Mouse (Mus musculus) CD4-positive, CD25-positive, alpha-beta regulatory T cell, adult 4 months (primary cell): ENCODE results near the gene Dcaf8. TPM values are rescaled to one million over a fixed set of nuclear protein-coding genes. Genes with fewer than 3 reads are reported as not detected.

Source experiments
- ATAC-seq: one replicate; pipeline ENCODE4 v1.8.0; 2017
- polyA plus RNA-seq, 2 experiments: library from polyadenylated mRNA; unstranded; fragments of 100-300 nt; shearing (Covaris generic); gene quantifications; one replicate each; pipeline ENCODE4 v1.2.1; 2017

Gene Dcaf8
- polyA plus RNA-seq = 100 to 1,000 TPM in 1 of 2 experiments, 10 to 100 TPM in 1; 76.5 to 132 TPM

- peak; percentile 91 for ATAC-seq
These were observed at the start of gene Dcaf8 for GRCm38 (mm10) chr1:172147835-172148278. TSS of gene Dcaf8 (plus strand) at chr1:172148084.

GRCm38 (mm10) chr1:172099325-172100033 is 48.4 kb upstream of the Dcaf8 start:
- ATAC-seq = no peak

DNA sequence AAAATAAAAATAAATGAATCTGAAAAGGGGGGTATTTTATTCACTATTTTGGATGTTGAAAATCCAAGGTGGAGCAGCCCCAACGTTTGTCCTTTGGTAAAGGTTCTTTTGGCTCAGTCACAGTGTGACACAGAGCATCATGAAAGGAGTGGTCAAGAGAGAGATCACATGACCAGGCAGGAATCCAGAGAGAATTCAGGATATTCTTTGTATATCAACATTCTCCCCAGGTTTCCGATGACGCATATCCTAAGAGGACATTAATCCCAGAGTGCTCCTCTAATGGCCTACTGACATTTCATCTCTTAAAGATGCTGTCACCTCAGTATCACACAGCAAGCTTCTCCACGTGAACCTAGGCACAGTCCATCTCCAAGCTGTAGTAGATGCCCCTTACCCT is 44.3 kb upstream of the Dcaf8 start:
- ATAC-seq = no peak

DNA sequence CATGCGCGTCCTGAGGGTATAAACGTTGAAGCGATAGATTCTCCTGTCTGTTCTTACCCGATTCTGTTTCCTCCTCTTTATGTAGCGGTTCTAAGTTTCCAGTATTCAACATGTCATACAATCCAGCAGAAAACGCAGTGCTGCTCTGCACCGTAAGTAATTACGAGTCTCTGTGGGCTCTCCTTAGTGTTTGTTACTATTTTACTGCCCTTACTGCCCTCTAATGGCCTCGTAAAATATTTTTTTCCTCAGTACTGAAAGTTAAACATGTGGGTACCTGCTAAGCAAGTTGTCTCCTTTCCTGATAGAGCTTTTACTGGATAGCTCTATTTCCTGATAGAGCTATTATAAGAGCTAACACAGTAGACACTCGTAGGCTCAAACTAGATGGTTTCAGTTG is 42.8 kb upstream of the Dcaf8 start:
- ATAC-seq = no peak

- ATAC-seq = no peak
These were observed 40.0 kb upstream of the Dcaf8 start for GRCm38 (mm10) chr1:172107777-172108477.

GRCm38 (mm10) chr1:172116948-172117347 is 30.9 kb upstream of the Dcaf8 start:
- ATAC-seq = no peak

- no peak for ATAC-seq
These were observed 28.8 kb upstream of the Dcaf8 start for GRCm38 (mm10) chr1:172119100-172119499.

DNA sequence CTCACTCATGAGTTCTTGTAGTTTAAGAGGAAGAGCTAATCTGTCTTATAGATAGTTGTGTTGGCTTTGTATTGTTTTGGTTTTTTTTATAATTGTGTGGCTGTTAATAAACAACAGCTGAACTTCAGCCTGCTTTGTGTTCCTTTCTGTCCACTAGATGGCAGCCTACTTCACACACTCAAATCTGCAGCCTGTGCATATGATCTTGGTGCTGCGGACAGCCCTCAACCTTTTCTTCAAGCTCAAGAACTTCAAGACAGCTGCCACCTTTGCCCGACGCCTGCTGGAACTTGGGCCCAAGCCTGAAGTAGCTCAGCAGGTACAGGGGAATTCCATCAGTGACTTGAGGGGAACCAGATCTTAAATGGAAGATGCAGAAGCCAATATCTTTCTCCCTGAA is 28.2 kb upstream of the Dcaf8 start:
- peak; percentile 78 for ATAC-seq

DNA sequence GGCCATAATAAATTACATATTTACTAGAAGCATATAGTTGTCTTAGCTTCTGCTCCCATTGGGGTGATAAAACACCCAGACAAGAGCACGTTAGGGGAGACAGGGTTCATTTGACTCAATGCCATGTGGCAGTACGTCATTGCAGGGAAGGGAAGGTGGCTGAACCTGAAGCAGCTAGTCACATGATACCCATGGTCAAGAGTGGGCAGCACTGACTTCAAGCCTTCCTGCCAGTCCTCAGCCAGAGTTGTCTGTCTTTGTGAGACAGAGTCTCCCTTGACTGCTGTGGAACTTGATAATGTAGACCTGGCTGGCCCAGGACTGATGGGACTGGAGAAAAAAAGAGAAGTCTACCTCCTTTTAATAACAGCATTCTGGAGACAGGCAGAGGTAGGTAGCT is 25.2 kb upstream of the Dcaf8 start:
- no peak for ATAC-seq

GRCm38 (mm10) chr1:172124572-172124971 is 23.3 kb upstream of the Dcaf8 start:
- ATAC-seq = no peak

DNA sequence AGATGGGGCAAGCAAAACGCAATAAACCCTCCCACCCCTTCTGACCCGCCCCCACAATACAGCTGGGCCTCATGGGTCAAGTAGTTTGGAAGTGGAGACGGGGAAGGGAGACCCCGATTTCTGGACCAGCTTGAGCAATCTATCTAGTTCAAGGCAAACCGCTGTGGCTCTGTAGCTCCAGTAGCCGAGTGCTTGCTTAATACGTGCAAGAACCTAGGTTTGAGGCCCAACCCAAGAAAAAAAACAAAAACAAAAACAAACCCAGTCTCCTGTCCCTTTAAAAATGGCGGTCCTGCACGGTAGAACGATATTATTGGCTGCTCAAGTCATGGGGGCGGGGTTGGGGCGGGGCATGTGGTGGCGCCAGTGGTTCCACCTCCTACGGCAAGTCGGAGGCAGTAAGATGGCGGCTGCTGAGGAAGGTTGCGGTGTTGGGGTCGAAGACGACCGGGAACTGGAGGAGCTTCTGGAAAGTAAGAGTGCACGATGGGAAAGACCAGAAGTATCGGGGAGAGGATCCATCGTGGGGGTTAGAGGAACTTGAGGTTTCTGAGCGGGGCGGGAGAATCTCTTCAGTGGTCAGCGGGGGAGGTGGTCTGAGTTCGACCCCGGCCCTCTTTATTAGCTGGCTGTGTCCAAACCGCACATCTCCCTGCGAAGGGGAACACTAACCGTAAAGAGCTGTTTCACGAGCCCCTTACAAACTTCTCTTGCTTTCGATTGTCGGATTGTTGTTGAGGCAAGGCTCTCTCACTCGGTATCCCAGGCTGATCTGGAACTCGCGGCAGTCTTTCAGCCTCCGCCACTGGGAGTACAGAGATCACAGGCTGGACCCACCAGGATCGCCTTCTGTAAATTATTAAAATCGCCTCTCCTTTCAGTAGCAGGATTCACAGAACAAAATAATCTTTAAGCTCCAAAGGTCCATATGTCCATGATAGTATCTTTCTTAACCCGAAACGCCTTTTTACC is 21.2 kb upstream of the Dcaf8 start, which contains the start of gene Pex19:
Gene Pex19 (plus strand): TSS at position 380 of the 972 bp plus-strand sequence.
- peak; percentile 94 for ATAC-seq

- ATAC-seq = no peak
These were observed 20.4 kb upstream of the Dcaf8 start for GRCm38 (mm10) chr1:172127487-172127886.

DNA sequence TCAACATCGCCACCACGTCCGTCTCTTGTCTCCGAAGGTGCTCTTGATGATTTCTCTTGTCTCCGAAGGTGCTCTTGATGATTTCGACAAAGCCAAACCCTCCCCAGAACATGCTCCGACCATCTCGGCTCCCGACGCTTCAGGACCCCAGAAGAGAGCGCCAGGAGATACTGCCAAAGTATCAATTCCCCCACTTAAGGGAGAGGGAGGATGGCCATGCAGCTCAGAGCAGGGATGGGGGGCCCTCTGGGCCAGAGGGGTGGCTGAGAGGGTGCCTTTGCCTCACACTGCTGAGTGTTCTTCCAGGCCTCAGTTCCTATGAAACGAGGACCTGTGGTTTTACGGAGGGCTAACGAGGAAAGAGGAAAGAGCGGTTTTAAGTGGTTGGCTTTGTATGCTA is 19.3 kb upstream of the Dcaf8 start:
- no peak for ATAC-seq

DNA sequence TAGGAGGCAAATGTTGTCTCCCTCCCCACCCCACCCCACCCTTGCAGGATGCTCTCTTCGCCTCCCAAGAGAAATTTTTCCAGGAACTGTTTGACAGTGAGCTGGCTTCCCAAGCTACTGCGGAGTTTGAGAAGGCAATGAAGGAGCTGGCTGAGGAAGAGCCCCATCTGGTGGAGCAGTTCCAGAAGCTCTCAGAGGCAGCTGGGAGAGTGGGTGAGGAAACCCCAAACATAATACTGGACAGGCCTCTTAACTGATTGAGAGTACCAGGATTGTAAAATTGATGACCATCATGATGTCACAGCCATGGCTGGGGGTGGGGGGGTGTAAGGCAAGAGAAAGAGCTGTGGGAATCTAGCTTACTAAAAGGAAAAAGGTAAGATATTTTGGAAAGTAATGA is 18.8 kb upstream of the Dcaf8 start:
- no peak for ATAC-seq

- no peak for ATAC-seq
These were observed 18.1 kb upstream of the Dcaf8 start for GRCm38 (mm10) chr1:172129780-172130179.

DNA sequence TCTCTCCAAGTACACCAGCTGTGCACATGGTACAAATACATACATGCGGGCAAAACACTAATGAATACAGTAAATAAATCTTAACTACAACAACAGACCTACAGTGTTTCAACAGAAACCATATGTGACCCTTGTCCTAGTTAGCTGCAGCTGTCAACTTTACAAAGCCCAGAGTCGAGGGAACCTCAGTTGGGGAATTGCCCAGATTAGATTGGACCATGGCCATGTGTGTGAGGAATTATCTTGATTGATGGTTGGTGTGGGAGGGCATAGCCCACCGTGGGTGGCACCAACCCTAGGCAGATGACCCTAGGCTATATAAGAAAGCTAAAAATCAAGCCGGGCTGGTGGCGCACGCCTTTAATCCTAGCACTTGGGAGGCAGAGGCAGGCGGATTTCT is 15.6 kb upstream of the Dcaf8 start:
- ATAC-seq = no peak

GRCm38 (mm10) chr1:172133535-172133934 is 14.3 kb upstream of the Dcaf8 start:
- no peak for ATAC-seq

GRCm38 (mm10) chr1:172134072-172134471 is 13.8 kb upstream of the Dcaf8 start:
- no peak for ATAC-seq

DNA sequence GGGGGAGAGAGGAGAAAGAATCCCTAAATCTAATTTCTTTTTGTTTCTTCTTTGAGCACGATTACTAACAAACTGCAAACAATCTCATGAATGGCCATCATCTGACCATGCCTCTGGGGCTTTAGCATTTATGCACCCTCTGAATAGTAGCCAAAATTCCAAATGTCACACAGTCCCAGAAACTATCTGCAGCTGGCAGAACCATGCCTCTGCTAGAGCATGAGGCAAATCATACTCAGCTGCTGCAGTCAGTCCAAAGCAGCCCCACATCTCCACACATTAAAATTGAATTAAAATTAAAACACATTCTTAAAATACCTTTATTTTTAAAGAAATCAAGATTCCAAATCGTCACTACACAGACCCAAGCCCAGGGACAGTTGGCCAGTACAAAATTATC is 7.7 kb upstream of the Dcaf8 start:
- ATAC-seq = no peak

DNA sequence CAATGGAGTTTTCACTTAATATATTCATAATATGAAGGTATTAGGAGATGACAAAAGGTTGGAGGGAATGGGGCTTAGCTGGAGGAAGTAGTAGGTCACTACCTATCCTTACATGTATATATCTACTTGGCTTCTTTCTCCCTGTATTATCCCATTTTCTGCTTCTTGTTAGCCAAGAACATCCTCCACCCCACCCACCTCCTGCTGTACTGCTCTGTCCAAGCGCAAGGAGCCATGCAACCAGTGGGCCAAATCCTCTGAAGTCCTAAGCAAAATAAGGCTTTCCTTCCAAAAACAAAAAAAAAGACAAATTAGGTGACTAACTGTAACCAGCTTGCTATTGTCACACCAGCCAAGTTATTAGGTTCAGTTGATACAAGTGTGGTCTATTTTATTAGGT is 7.1 kb upstream of the Dcaf8 start:
- ATAC-seq = no peak

DNA sequence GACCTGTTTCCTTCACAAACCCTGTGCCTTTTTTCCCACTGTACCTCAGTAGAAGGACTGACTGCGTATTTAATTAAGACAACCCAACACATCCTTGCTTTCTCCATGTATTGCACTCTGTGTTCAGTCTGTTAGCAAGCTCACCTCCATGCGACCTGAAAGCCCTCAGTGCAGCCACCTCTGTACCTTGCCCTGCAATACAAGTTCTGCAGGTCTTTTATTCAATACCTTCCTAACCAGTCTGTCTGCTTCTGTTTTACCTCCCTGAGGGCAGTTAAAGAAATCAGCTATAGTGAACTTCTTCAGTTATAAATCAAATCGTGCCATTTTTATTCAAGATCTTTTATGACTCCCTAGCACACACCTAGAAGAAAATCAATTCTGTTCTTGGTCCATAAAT is 6.4 kb upstream of the Dcaf8 start:
- ATAC-seq = no peak

DNA sequence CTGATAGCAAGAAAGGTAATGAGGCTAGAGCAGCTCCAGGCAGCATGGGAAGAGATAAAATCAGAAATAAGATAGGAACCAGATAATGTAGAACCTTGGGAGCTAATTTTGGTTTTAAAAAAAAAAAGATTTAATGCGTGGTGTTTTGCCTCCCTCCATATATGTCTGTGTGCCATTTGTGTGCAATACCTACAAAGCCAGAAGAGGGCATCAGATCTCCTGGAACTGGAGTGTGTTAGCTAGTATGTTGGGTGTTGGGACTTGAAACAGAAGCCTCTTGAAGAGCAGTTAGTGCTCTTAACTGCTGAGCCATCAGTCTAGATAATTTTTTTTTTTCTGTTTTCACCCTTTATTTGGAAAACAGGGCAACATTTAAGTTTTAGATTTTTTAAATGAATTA is 4.3 kb upstream of the Dcaf8 start:
- peak; percentile 48 for ATAC-seq
